Mouse (Mus musculus) frontal cortex, adult 2 months (tissue): ENCODE measurements at regions not wholly inside any gene's neighbourhood (a gene's known extent, or its start where the extent isn't known, plus 50 kb on each side); places are given as distances from the start of the nearest gene placed in this dataset.
"Not testable (repeated sequence)": the region's sequence is repeated elsewhere in the genome, so short reads cannot be mapped to it uniquely, and the experiment has no call there.

Experiments
- DNase-seq, 2 experiments: peaks; one replicate each; pipeline ENCODE4 v3.0.0; 2022; ENCODE audit warnings: low spot score in 1 of 2; ENCODE audit errors: extremely low spot score in 1 of 2

DNA sequence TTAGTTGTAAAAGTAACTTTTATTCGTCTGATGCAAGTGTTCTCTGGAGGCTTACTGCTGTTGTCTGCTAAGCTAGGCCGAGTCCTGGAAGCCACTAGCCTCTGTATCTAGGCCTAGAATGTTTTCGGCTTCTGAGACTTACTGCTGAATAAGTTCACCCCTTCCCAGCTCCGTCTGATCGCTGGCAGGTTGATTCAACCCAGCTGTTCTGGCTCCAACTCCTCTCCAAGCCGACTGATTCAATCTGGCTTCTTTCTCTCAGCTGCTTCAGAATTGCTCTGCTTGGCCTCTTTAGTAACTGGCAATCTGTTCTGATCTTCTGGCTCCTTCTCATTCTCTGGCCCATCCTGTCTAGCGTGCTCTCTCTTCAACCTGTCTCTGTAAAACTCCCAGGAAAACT, 285.6 kb downstream of the Vrk1 start:
- no peak for DNase-seq

DNA sequence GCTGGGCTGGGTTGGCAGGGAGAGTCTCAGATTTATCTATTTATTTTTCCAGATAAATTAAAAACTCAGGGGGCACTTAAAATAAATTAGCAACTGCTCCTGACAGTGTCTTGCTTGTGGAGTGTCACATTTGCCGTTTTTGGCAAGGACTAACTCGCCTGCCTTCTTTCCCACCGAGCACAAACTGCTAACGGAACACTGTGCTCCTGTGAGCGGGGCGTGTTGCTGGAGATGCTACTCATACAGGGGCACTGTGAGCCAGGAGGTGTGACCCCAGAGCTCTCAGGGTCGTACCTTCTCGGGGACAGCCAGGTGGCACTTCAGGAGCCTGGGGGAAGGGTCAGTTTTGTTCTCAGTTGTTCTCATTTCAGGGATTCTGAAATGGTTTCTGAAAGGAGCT, 292.6 kb downstream of the Vrk1 start:
- peak in 1 of 2 experiments; percentile 54 for DNase-seq

- DNase-seq = no peak
Observed at GRCm38 (mm10) chr12:106308291-106308955, 298.4 kb downstream of the Vrk1 start.

- no peak for DNase-seq
Observed at GRCm38 (mm10) chr12:106308956-106309610, 299.1 kb downstream of the Vrk1 start.

DNA sequence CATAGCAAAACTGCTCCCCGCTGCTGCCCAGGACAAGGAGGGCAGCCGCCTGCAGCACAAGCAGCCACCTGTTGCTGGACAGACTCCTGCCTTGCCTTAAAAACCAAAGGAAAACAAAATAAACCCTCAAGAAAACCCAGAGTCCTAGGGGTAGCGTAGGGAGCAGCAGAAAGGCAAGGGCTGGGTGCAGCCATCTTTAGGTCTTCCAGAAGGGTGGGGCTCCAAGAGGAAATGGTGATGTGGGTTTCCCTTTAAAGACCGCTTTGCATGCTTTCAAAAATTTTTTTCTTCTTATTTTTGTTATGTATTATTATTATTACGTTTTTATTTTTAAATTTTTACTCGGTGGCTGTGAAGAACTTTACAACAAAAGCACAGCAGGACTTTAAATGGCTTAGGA, 300.1 kb downstream of the Vrk1 start:
- DNase-seq = no peak

- DNase-seq = no peak
Observed at GRCm38 (mm10) chr12:106310585-106311319, 300.7 kb downstream of the Vrk1 start.

GRCm38 (mm10) chr12:106311320-106311825, 301.3 kb downstream of the Vrk1 start:
- no peak for DNase-seq

DNA sequence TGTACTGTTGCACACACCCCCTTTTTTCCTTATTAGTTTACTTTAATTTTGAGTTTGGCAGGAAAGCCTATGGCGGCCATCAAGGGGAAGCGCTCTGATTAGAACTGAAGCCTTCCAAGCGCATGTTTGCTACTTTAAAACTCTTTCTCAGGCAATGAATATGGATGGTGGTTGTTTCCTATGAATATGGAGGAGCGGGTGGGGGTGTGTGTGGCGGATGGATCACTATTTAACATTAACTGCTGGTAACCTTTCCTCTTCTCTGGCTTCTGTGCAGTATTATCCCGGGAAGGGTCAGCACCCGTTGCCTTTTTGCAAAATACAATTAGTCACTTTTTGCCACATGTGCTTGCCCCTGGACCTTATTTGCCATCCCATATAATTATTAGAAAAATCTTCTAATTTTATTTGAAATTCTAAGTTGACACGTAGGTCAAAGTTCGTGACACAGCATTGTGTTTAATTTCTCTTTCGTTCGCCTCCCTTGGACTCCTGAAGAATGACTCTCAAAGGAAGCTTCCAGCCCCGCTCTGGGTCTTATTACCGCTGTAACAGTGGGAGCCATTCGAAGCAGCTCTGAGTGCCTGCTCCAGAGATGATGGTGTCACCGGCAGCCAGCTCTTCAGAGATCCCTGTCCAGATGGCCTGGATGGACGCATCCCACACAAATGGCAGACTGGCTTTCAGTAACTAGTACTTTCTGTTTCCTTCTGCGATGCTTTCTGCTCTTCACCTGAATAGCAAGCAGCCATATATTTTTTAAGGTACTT, 302.0 kb downstream of the Vrk1 start:
- DNase-seq = no peak

GRCm38 (mm10) chr12:106317738-106318137, 307.7 kb downstream of the Vrk1 start:
- no peak for DNase-seq

DNA sequence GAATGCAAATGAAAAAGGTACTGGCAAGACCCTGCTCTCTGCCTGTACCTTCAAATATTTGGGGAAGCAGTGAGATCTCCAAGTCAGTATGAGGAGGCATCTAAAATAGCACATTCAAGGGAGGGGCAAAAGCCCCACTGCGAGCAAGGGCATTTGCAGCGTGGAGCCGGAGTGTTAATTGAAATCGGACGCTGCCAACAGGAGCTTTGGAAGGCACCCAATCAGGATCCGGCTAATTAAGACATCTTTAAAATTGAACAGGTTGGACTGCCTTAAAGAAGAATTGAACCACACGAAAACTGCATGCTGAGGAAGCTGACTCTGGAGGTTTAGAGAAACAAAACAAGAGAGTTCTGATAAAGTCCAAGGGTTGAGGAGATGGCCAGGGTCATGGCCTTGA, 311.5 kb downstream of the Vrk1 start:
- DNase-seq = no peak

DNA sequence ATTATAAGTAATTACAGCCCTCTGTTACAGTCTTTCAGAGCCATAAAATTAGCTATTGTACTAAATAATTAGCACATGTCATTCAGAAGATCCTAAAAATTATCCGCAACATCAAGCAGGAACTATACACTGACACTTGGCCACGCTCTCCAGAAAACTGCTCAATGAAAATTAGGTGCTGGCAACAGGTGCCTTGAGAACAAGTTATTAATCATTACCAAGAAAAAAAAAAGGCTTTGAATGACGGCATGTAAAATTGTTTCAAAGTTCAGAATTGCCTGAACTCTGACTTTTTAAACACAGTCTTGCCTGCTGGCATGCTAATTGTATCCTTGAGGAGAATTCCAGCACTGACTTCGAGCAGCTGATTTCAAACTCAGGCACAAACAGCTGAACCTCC, 316.6 kb downstream of the Vrk1 start:
- DNase-seq = no peak

- no peak for DNase-seq
Observed at GRCm38 (mm10) chr12:106327351-106327750, 317.3 kb downstream of the Vrk1 start.

- no peak for DNase-seq
Observed at GRCm38 (mm10) chr12:106357867-106358266, 347.8 kb downstream of the Vrk1 start.

DNA sequence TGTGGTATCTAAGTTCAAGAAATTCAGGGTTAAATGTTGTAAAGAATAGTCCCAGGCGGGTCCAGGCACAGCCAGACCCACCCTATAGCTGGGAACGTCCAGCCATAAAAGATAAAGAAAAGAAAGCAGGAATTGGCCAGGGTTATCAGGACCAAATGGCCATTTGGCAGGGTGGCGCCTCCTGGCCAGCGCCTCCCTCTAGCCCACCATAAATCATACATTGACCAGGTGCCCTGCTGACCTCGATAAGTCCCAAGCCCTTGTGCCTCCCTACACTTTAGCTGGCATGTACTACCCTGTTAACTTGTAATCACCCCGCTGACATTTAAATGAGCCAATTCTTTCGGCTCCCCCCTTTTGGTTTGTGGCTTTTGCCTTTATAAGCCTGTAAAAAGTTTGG, 351.6 kb downstream of the Vrk1 start:
- DNase-seq = not testable (repeated sequence)

DNA sequence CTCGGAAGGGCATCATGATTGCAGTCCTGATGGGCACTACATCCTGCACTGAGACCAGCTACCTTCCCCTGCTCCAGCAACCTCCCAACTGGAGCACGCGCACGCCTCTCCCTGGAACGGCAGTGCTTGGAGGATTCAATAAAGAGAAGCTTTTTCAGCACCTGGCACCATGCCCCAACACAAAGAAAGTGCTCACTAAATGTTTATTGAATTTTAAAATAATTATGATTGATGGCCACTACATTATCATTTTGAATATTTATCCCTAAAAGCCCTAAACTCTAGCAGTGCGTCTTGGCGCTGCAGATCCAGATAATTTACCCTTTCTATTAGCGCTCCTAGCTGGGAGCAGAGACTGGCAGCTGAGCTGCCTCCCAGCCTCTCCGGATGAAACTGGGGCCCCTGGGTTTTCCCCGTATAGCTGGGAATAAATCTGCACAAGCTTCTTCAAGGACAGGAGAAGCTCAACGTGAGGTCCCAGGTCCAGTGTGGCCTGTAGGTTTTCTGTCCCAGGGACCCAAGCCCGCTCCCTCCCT, 364.9 kb downstream of the Vrk1 start:
- DNase-seq = no peak

DNA sequence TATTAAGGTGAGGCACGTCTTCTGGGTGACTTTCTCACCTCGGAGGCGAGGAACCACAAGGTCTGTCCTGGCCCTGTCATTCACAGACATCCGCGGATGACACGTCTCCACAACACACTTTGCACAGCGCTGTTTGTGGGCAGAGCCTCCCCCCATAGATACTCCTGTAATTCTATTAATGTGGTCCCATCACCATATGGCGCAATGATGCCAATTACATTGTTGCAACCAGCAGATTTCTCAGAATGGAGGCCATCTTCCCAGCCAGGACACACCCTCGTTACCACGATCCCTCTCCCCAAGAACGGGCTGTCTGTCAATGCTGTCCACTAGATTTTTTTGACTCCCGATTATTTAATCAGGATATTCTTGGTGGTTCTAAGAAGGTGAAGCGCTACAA, 365.9 kb downstream of the Vrk1 start:
- no peak for DNase-seq

- DNase-seq = no peak
Observed at GRCm38 (mm10) chr12:106376783-106377182, 366.8 kb downstream of the Vrk1 start.

DNA sequence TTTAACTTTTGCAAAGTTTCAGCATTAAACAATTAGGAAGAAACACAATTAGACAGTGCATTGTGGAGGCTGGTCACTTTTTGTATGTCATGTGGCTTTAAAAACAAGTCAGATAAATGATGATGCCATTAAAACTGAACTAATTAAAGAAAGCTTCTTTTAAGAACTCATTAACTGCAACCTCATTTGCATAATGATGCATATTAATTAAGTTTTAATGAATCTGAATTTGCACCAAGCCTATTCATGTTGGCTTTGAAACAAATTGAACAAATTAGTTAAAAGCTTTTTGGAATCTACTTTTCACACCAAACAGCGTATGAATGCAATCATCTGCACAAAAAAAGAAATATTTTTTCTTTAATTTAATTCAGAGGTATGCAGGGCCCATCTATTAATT, 367.3 kb downstream of the Vrk1 start:
- no peak for DNase-seq

GRCm38 (mm10) chr12:106377761-106378160, 367.7 kb downstream of the Vrk1 start:
- no peak for DNase-seq

DNA sequence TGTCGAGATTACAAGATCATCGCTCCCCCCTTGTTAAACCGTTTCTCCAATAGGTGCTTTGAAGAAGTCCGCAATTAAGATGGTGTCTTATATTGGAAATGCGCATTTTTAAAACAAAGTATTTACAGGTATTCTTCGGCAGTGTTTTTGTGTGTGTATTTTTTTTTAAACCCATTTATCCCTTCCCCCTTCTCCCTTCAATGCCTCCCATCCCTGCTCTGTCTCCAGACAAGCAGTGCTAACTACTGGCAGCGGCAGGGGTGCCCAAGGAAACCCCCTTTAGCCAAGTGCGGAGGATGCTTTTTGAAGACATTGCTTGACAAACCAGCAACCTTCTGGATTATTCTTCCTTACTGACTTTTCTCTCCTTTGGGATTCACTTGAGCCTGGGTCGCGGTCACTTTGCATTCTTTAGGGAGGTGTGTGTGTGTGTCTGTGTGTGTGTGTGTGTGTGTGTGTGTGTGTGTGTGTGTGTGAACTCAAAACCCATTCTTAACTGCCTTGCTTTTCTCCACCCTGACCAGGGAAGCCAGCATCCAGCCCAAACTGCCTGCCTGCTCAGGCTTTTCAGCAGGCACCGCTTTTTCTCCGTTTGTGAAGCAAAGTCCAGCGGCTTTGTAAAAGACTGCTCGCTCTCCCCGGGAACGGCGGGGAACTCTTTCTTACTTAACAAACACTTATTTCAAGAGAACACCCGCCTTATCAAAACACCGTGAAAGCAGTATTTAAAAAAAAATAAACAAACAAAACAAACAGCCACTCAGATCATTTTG, 368.5 kb downstream of the Vrk1 start:
- DNase-seq = no peak
